Mouse (Mus musculus) heart, postnatal 0 days (tissue): Measurements from ENCODE around the gene Zbtb41. TPM values are rescaled to one million over a fixed set of nuclear protein-coding genes. Genes with fewer than 3 reads are reported as not detected.
A peak's percentile ranks its signal among the peaks of the same experiment; 100 is the strongest.

Experiments
- ATAC-seq: fragments of 200-750 bp; cut with Nextera tagmentation; 2 replicates; pipeline ENCODE4 v1.8.0; 2017; ENCODE audit warnings: low read depth, moderate number of reproducible peaks, moderate library complexity; ENCODE audit not compliant: insufficient read depth
- DNase-seq: peaks from one replicate; pipeline ENCODE4 v3.0.0-alpha.2; 2016; ENCODE audit warnings: low spot score
- H3K27ac ChIP-seq: fragments of 300-500 bp; sonication (generic); 2 replicates; pipeline ENCODE4 v1.5.1; 2014; ENCODE audit warnings: low read depth, mild to moderate bottlenecking
- H3K27me3 ChIP-seq: fragments of 300-500 bp; sonication (generic); 2 replicates; pipeline ENCODE4 v1.6.1; 2014; ENCODE audit warnings: low read length, mixed read lengths; ENCODE audit not compliant: control insufficient read depth, insufficient read depth
- H3K36me3 ChIP-seq: fragments of 300-500 bp; sonication (generic); replicated peaks from 2 replicates; pipeline ENCODE4 v1.6.1; 2014; ENCODE audit warnings: low read length, mixed read lengths; ENCODE audit not compliant: control insufficient read depth, insufficient read depth
- H3K4me1 ChIP-seq: fragments of 300-500 bp; sonication (generic); 2 replicates; pipeline ENCODE4 v1.6.1; 2014; ENCODE audit warnings: antibody characterized with exemption; ENCODE audit not compliant: control insufficient read depth, insufficient read depth
- H3K4me2 ChIP-seq: fragments of 300-500 bp; sonication (generic); 2 replicates; pipeline ENCODE4 v1.6.1; 2014; ENCODE audit warnings: low read depth, mild to moderate bottlenecking, low read length, moderate library complexity
- H3K4me3 ChIP-seq: fragments of 300-500 bp; sonication (generic); 2 replicates; pipeline ENCODE4 v1.5.1; 2014; ENCODE audit warnings: low read depth, low read length
- H3K9ac ChIP-seq: fragments of 300-500 bp; sonication (generic); replicated peaks from 2 replicates; pipeline ENCODE4 v1.6.1; 2014; ENCODE audit warnings: low read depth, low read length, mixed read lengths
- H3K9me3 ChIP-seq: fragments of 300-500 bp; sonication (generic); replicated peaks from 2 replicates; pipeline ENCODE4 v1.6.1; 2016; ENCODE audit warnings: low read length; ENCODE audit not compliant: control insufficient read depth
- CTCF ChIP-seq: IDR thresholded peaks from 2 replicates; pipeline ENCODE4 v1.5.1; 2016; ENCODE audit warnings: antibody characterized with exemption, control low read depth, low read depth
- EP300 ChIP-seq: IDR thresholded peaks from 2 replicates; pipeline ENCODE4 v1.6.1; 2016; ENCODE audit warnings: antibody characterized with exemption, low read depth
- WGBS: fragments of 180-500 bp; shearing (Covaris S2); extraction: QIAGEN DNeasy Blood & Tissue Kit; methylation state at CpG from one replicate; pipeline ENCODE4 v1.1.7; 2014; 5-methylcytosine and 5-hydroxymethylcytosine counted together
- polyA plus RNA-seq: library from polyadenylated mRNA; unstranded; fragments of >200 nt; fragmentation: Nextera tagmentation; extraction: Ambion mirVana; gene quantifications from 2 replicates; pipeline ENCODE4 v1.2.1, GENCODE M21; 2015
- total RNA-seq: library from RNA; depleted of rRNA; stranded (reverse); fragments of >200 nt; gene quantifications from 2 replicates; pipeline ENCODE4 v1.2.3, GENCODE M21; 2014; ENCODE audit warnings: low replicate concordance; rRNA removed

Zbtb41 gene
- total RNA-seq = 9.2 and 13.6 TPM in 2 replicates
- 3.7 and 4.5 TPM in 2 replicates for polyA plus RNA-seq

DNA sequence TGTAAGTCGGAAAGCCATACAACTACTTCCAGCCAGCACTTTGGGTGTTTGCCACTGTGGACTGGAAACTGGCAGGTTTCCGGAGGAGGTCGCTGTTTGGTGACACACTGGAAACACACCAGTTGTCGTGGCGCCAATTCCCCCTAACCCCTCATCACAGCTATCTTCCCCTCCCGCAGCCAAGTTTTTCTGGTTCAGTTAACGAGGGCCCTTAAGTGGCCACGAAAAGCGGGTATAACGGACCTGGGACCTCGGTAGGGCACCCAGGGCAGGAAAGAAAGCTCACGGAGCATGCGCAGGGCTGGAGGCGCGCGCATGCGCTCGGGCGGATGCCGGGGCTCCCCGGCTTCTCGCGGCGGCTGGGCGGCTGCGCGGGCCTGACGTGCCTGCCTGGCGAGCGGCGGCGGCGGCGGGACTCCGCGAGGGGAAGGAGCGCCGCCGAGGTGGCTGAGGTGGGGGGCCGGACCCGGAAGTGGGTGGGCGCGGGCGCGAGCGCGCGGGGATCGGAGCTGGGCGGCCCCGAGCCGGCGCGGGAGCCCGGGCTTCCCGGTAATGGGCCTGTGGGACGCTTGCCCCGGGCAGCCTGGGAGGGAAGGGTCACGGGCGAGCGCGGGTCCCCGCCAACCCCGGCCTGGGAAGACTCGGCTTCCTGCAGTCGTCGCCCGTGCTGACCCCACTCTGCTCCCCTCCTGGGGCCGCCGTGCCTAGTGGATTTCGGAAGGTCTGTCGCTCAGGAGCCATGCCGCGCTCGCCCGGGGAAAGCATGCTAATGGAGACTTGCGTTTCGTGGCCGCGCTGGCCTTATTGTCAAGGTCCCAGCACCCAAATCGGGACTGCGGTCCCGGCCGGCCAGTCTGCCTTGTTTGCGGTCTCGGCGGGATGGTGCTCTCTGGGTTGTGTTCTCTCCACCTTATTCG, at the start of gene Zbtb41:
Gene Zbtb41 (plus strand): TSS at position 414 of the 917 bp plus-strand sequence.
- peak within 1 kb of the TSS; percentile 89 for H3K27ac ChIP-seq
- WGBS = under 1% methylated on average over 79 of the region's 88 CpGs
- DNase-seq = peak; percentile 82
- no peaks in the 10 kb centered on the region for H3K27me3 ChIP-seq
- peak within 1 kb of the TSS; percentile 67 for H3K4me2 ChIP-seq
- no peaks in the 10 kb centered on the region for H3K36me3 ChIP-seq
- peak within 1 kb of the TSS; percentile 84 for H3K4me3 ChIP-seq
- H3K4me1 ChIP-seq = peaks cover 34% of the 10 kb centered on the region
- no peak for TF ChIP-seq EP300
- TF ChIP-seq CTCF = peak; percentile 55
- peak within 1 kb of the TSS; percentile 90 for H3K9ac ChIP-seq
- H3K9me3 ChIP-seq = no peaks in the 10 kb centered on the region
- peak; percentile 96 for ATAC-seq

DNA sequence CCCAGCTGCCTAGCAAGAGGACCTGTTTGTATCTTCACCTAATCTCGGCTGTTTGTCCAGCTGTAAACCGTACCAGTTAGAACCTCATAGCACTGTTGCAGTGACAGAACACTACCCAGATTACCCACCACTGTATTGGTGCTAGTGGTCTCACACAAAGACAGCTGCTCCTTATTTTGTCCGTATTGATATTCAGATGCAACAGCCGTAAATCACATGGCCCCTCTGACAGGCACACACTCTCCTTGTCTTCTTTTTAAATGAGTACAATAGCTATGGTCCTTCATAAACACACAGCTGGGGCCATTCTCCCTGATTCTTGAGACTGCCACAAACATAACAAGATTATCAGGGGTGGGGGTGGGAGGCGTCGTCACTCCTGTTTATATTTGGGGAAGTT, 46.2 kb upstream of the Zbtb41 start:
- TF ChIP-seq EP300 (no peak), CTCF (no peak)
- Histone ChIP-seq H3K4me3 (no peak overlapping the region), H3K4me1 (no peaks in the 10 kb centered on the region), H3K4me2 (no peak overlapping the region), H3K27me3 (no peaks in the 10 kb centered on the region), H3K9me3 (no peaks in the 10 kb centered on the region), H3K36me3 (no peaks in the 10 kb centered on the region), H3K9ac (no peak overlapping the region), H3K27ac (no peak overlapping the region)
- no peak for DNase-seq
- WGBS = 45% methylated on average over 6 of the region's 6 CpGs
- ATAC-seq = no peak

GRCm38 (mm10) chr1:139376638-139377286, 45.3 kb upstream of the Zbtb41 start, which contains the start of gene Crb1:
TSS of gene Crb1 (minus strand) at chr1:139377100.
- H3K9me3 ChIP-seq = no peaks in the 10 kb centered on the region
- 16% methylated on average over 5 of the region's 5 CpGs for WGBS
- H3K36me3 ChIP-seq = no peaks in the 10 kb centered on the region
- no peak within 1 kb of the TSS for H3K4me3 ChIP-seq
- H3K9ac ChIP-seq = no peak within 1 kb of the TSS
- H3K27me3 ChIP-seq = no peaks in the 10 kb centered on the region
- ATAC-seq (no peak), DNase-seq (no peak)
- no peaks in the 10 kb centered on the region for H3K4me1 ChIP-seq
- no peak within 1 kb of the TSS for H3K27ac ChIP-seq
- TF ChIP-seq EP300 (no peak), CTCF (no peak)
- no peak within 1 kb of the TSS for H3K4me2 ChIP-seq

- DNase-seq (peak; percentile 6), ATAC-seq (peak; percentile 78)
- Histone ChIP-seq H3K27me3 (no peaks in the 10 kb centered on the region), H3K4me3 (no peak overlapping the region), H3K27ac (no peak overlapping the region), H3K36me3 (no peaks in the 10 kb centered on the region), H3K4me1 (no peaks in the 10 kb centered on the region), H3K9ac (no peak overlapping the region), H3K9me3 (no peaks in the 10 kb centered on the region), H3K4me2 (0 out of 2 replicates have a peak overlapping the region, but pooled peaks have one; percentile 3)
- 12% methylated on average over 11 of the region's 11 CpGs for WGBS
- TF ChIP-seq CTCF (0 out of 2 replicates have a peak, but pooled peaks have one; percentile 8), EP300 (no peak)
Measured at GRCm38 (mm10) chr1:139378861-139379620, 43.0 kb upstream of the Zbtb41 start.

DNA sequence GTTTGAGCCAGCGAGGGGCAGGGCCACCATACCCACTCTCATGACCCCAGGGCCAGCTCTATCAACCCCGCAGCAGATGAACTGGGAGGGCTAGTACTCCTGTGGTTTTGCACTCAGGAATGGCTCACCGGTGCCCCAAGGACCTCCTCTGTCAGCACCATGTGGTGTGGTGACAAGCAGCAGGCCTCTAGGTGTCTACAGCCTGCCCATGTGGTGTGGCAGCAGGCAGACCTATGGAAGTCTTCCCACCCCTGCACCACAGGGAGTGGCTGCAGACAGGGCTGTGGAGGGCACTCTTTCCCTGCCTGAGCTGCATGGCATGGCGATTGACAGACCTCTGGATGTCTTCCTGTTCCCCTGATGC, 42.5 kb upstream of the Zbtb41 start:
- DNase-seq (peak; percentile 10), ATAC-seq (peak; percentile 90)
- H3K4me2 ChIP-seq = 0 out of 2 replicates have a peak overlapping the region, but pooled peaks have one; percentile 3
- H3K27ac ChIP-seq = no peak overlapping the region
- H3K27me3 ChIP-seq = no peaks in the 10 kb centered on the region
- H3K36me3 ChIP-seq = no peaks in the 10 kb centered on the region
- TF ChIP-seq EP300 (no peak), CTCF (no peak)
- H3K4me1 ChIP-seq = no peaks in the 10 kb centered on the region
- no peak overlapping the region for H3K9ac ChIP-seq
- no peaks in the 10 kb centered on the region for H3K9me3 ChIP-seq
- 16% methylated on average over 4 of the region's 4 CpGs for WGBS
- no peak overlapping the region for H3K4me3 ChIP-seq
